Mouse (Mus musculus) neural tube, embryonic 13.5 days (tissue): ENCODE measurements at regions not wholly inside any gene's neighbourhood (a gene's known extent, or its start where the extent isn't known, plus 50 kb on each side); places are given as distances from the start of the nearest gene placed in this dataset.

Experiments used
- ATAC-seq: fragments of 200-750 bp; cut with Nextera tagmentation; 2 replicates; pipeline ENCODE4 v1.8.0; 2017; ENCODE audit warnings: low read depth, mild to moderate bottlenecking, moderate TSS enrichment, moderate library complexity
- H3K27ac ChIP-seq: fragments of 300-500 bp; sonication (generic); replicated peaks from 2 replicates; pipeline ENCODE4 v1.5.1; 2015; ENCODE audit warnings: moderate library complexity, mild to moderate bottlenecking, inconsistent platforms
- H3K27me3 ChIP-seq: fragments of 300-500 bp; sonication (generic); 2 replicates; pipeline ENCODE4 v1.6.1; 2015; ENCODE audit warnings: mild to moderate bottlenecking, inconsistent platforms
- H3K36me3 ChIP-seq: fragments of 300-500 bp; sonication (generic); 2 replicates; pipeline ENCODE4 v1.6.1; 2015; ENCODE audit warnings: mild to moderate bottlenecking, inconsistent platforms
- H3K4me1 ChIP-seq: fragments of 300-500 bp; sonication (generic); replicated peaks from 2 replicates; pipeline ENCODE4 v1.6.1; 2015; ENCODE audit warnings: inconsistent platforms
- H3K4me2 ChIP-seq: fragments of 300-500 bp; sonication (generic); 2 replicates; pipeline ENCODE4 v1.6.1; 2015; ENCODE audit warnings: inconsistent platforms, mild to moderate bottlenecking, moderate library complexity
- H3K4me3 ChIP-seq: fragments of 300-500 bp; sonication (generic); 2 replicates; pipeline ENCODE4 v1.5.1; 2015; ENCODE audit warnings: mild to moderate bottlenecking, inconsistent platforms
- H3K9ac ChIP-seq: fragments of 300-500 bp; sonication (generic); 2 replicates; pipeline ENCODE4 v1.6.1; 2015; ENCODE audit warnings: moderate library complexity, mild to moderate bottlenecking, inconsistent platforms
- H3K9me3 ChIP-seq: fragments of 300-500 bp; sonication (generic); 2 replicates; pipeline ENCODE4 v1.6.1; 2016; ENCODE audit warnings: inconsistent platforms
- WGBS: fragments of 180-500 bp; shearing (Covaris S2); methylation state at CpG from one replicate; pipeline ENCODE4 v1.1.7; 2015; 5-methylcytosine and 5-hydroxymethylcytosine counted together

DNA sequence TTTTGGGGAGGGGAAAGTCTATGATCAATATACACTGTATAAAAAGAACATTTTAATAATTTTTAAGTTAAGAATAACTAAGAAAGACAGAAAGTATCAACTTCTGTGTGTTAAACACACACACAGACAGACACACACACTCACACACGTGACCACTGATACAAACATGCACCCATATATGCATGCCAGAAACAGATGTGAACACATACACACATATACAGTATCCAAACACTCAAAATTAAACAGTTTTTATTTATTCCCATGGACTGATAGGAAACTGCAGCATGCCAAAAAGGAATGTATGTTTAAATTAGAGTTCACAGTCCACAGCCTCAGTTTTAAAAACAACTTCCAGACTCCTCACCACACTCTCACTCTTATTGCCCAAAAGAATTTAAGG, 203.4 kb upstream of the Tbl1x start:
- Histone ChIP-seq H3K27ac (no peak overlapping the region), H3K4me1 (no peaks in the 10 kb centered on the region), H3K27me3 (no peaks in the 10 kb centered on the region), H3K36me3 (no peaks in the 10 kb centered on the region), H3K9me3 (no peaks in the 10 kb centered on the region), H3K4me2 (no peak overlapping the region), H3K4me3 (no peak overlapping the region), H3K9ac (no peak overlapping the region)
- WGBS = 69% methylated on average over 1 of the region's 1 CpGs
- ATAC-seq = no peak

GRCm38 (mm10) chrX:77314384-77314783, 196.4 kb upstream of the Tbl1x start:
- H3K36me3 ChIP-seq = no peaks in the 10 kb centered on the region
- no peaks in the 10 kb centered on the region for H3K9me3 ChIP-seq
- 73% methylated on average over 3 of the region's 3 CpGs for WGBS
- H3K4me1 ChIP-seq = no peaks in the 10 kb centered on the region
- ATAC-seq = no peak
- no peaks in the 10 kb centered on the region for H3K27me3 ChIP-seq
- H3K4me2 ChIP-seq = no peak overlapping the region
- H3K27ac ChIP-seq = no peak overlapping the region
- no peak overlapping the region for H3K4me3 ChIP-seq
- no peak overlapping the region for H3K9ac ChIP-seq

DNA sequence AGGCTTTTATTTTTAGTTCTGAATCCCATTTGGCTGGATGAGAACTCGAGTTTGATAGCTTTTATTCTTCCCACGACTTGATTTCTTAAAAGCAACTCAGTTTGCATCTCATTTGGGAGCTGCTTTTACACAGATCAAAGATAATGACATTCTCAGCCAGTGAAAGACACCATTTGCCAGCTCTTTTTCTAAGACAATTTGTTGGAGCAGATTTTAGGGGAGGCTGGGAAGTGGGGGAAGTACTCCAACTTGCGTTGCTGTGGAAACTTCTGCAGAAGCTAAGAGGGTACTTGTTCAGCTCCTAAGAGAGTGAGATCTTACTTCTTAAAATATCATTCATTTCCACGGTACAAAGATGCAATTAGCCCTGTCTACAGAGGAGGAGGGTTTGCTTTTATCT, 187.2 kb upstream of the Tbl1x start:
- Histone ChIP-seq H3K27ac (no peak overlapping the region), H3K4me1 (no peaks in the 10 kb centered on the region), H3K27me3 (no peaks in the 10 kb centered on the region), H3K9me3 (no peaks in the 10 kb centered on the region), H3K4me2 (no peak overlapping the region), H3K36me3 (no peaks in the 10 kb centered on the region), H3K9ac (no peak overlapping the region), H3K4me3 (no peak overlapping the region)
- WGBS = 37% methylated on average over 4 of the region's 4 CpGs
- no peak for ATAC-seq

DNA sequence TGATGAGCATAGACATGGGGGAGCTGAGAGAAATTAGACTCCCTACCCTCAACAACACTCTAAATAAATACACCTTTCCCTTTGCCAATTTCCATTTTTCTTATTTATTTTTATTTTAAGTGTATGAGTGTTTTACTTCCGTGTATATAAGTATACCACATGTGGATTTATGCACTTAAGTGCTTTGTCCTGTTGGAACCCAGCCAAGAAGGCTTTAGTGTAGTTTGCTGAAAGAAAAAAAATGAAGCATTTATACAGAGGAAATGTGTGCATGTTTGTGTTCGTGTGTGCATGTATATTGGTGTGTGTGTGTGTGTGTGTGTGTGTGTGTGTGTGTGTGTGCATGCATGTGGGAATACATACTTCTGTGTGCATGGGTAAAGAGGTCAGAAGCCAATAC, 157.6 kb upstream of the Tbl1x start:
- Histone ChIP-seq H3K36me3 (no peaks in the 10 kb centered on the region), H3K27ac (no peak overlapping the region), H3K9me3 (no peaks in the 10 kb centered on the region), H3K9ac (no peak overlapping the region), H3K4me2 (no peak overlapping the region), H3K27me3 (no peaks in the 10 kb centered on the region), H3K4me1 (no peaks in the 10 kb centered on the region), H3K4me3 (no peak overlapping the region)
- 45% methylated on average over 2 of the region's 2 CpGs for WGBS
- ATAC-seq = no peak

- Histone ChIP-seq H3K36me3 (no peaks in the 10 kb centered on the region), H3K9me3 (no peaks in the 10 kb centered on the region), H3K27me3 (no peaks in the 10 kb centered on the region), H3K4me3 (no peak overlapping the region), H3K4me2 (no peak overlapping the region), H3K27ac (no peak overlapping the region), H3K9ac (no peak overlapping the region), H3K4me1 (no peaks in the 10 kb centered on the region)
- WGBS = 59% methylated on average over 2 of the region's 2 CpGs
- ATAC-seq = no peak
Observed at GRCm38 (mm10) chrX:77360551-77360950, 150.3 kb upstream of the Tbl1x start.

GRCm38 (mm10) chrX:77361106-77361505, 149.7 kb upstream of the Tbl1x start:
- no peaks in the 10 kb centered on the region for H3K27me3 ChIP-seq
- H3K4me1 ChIP-seq = no peaks in the 10 kb centered on the region
- no peaks in the 10 kb centered on the region for H3K36me3 ChIP-seq
- H3K4me2 ChIP-seq = no peak overlapping the region
- no peaks in the 10 kb centered on the region for H3K9me3 ChIP-seq
- no peak overlapping the region for H3K4me3 ChIP-seq
- H3K27ac ChIP-seq = no peak overlapping the region
- WGBS = 78% methylated on average over 2 of the region's 2 CpGs
- no peak overlapping the region for H3K9ac ChIP-seq
- no peak for ATAC-seq

GRCm38 (mm10) chrX:77363657-77364056, 147.2 kb upstream of the Tbl1x start:
- no peaks in the 10 kb centered on the region for H3K36me3 ChIP-seq
- WGBS = 69% methylated on average over 1 of the region's 1 CpGs
- H3K27ac ChIP-seq = no peak overlapping the region
- no peak overlapping the region for H3K9ac ChIP-seq
- no peak overlapping the region for H3K4me3 ChIP-seq
- H3K27me3 ChIP-seq = no peaks in the 10 kb centered on the region
- H3K4me1 ChIP-seq = no peaks in the 10 kb centered on the region
- no peak overlapping the region for H3K4me2 ChIP-seq
- H3K9me3 ChIP-seq = no peaks in the 10 kb centered on the region
- no peak for ATAC-seq

DNA sequence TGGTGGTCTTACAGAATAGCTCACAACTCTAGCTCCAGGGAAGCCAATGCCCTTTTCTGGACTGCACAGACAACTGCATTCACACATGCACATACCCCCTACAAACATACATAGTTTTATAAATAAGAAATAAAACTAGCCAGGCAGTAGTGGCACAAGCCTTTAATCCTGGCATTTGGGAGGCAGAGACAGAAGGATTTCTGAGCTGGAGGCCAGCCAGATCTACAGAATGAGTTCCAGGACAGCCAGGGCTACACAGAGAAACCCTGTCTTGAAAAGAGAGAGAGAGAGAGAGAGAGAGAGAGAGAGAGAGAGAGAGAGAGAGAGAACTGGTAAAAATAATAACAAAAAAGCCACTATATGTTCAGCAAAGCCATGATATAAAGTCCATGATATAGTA, 143.5 kb upstream of the Tbl1x start:
- H3K36me3 ChIP-seq = no peaks in the 10 kb centered on the region
- no peak overlapping the region for H3K9ac ChIP-seq
- H3K4me2 ChIP-seq = no peak overlapping the region
- no peaks in the 10 kb centered on the region for H3K27me3 ChIP-seq
- no peak overlapping the region for H3K4me3 ChIP-seq
- H3K9me3 ChIP-seq = no peaks in the 10 kb centered on the region
- no peak overlapping the region for H3K27ac ChIP-seq
- no peak for ATAC-seq
- no peaks in the 10 kb centered on the region for H3K4me1 ChIP-seq

DNA sequence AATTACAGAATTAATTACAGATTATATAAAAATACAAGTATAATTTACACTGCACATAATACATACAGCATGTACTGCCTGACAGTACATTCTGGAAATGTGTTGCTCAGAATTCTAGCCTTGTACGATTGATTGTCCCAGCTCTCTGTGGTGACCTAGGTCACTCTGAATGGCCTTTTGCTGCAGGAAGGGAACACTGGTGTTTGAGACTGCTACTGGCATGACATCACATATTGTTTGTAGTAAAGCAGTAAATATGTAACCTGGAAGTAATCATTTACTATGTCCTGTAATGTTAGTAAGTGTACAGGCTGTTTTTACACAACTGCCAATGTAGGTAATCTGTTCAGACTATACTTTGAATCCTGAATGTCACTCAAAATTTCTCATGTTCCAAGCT, 123.5 kb upstream of the Tbl1x start:
- no peak overlapping the region for H3K4me3 ChIP-seq
- no peak overlapping the region for H3K4me2 ChIP-seq
- no peaks in the 10 kb centered on the region for H3K27me3 ChIP-seq
- no peak for ATAC-seq
- H3K4me1 ChIP-seq = no peaks in the 10 kb centered on the region
- no peak overlapping the region for H3K27ac ChIP-seq
- H3K36me3 ChIP-seq = no peaks in the 10 kb centered on the region
- H3K9me3 ChIP-seq = no peaks in the 10 kb centered on the region
- 77% methylated on average over 1 of the region's 1 CpGs for WGBS
- no peak overlapping the region for H3K9ac ChIP-seq

DNA sequence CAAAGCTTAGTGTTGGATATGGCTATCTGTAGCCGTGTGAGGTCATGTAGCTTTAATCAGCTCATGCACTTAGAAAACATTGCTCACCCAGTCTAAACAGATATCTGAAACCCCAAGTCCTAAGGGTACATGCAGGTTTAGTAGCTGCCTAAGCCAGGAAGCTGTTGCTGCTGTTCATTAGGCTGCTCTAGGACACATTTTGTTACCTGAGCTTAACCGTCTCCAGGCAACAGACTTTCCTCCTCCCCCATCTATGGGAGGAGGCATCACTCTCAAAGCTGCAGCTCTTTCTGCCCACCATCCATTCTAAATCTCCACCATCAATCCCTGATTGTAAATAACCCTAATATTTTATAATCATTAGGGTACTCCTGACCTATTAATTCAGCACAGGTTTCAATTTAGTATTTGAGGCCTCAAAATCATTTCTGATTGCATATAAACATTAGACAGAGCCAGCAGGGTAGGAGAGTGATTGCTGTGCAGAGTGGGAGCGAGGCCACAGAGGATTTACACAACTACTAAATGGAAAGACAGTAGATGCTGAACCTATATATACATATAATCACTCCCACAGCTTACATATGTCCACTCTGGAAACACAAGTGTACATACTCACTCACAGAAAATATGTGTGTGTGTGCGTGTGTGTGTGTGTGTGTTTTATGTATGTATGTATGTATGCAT, 118.9 kb upstream of the Tbl1x start:
- Histone ChIP-seq H3K4me3 (no peak overlapping the region), H3K27ac (no peak overlapping the region), H3K36me3 (no peaks in the 10 kb centered on the region), H3K9me3 (no peaks in the 10 kb centered on the region), H3K9ac (no peak overlapping the region), H3K27me3 (no peaks in the 10 kb centered on the region), H3K4me2 (no peak overlapping the region), H3K4me1 (no peaks in the 10 kb centered on the region)
- no peak for ATAC-seq
- WGBS = 72% methylated on average over 4 of the region's 4 CpGs

DNA sequence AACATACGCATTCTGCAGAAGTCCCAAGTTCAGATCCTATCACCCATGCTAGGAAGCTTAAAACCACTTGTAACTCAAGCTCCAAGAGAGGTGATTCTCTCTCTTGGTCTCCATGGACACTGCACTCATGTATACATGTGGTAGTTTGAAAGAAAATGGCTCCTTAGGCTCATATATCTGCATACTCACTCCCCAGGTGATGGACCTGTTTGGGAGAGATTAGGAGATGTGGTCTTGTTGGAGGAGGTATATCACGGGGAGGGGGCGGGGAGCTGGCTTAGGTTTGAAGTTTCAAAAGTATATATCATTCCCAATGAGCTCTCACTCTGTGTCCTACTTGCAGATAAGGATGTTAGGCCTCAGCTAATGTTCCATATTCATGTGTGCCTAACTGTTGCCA, 103.9 kb upstream of the Tbl1x start:
- 92% methylated on average over 3 of the region's 3 CpGs for WGBS
- Histone ChIP-seq H3K4me2 (no peak overlapping the region), H3K27ac (no peak overlapping the region), H3K4me1 (no peaks in the 10 kb centered on the region), H3K27me3 (no peaks in the 10 kb centered on the region), H3K9me3 (no peaks in the 10 kb centered on the region), H3K9ac (no peak overlapping the region), H3K36me3 (no peaks in the 10 kb centered on the region), H3K4me3 (no peak overlapping the region)
- no peak for ATAC-seq

DNA sequence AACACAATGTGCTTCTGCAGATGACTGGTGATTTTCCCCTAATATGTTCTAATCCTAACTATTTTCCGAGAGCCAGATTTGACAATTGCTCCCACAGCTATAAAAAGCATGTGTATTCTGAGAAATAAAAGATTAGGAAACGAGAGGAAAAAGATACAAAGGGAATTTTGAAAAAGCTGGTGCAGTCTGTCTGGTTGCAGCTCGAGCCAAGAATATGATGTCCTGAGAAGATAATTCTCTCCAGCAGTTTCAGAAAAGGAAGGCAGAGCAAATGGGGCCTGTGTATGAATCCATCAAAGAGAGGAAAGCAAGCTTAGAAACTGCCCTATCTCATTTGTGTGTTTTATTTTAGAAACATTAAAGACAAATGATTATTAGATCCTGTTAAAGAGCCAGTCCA, 102.9 kb upstream of the Tbl1x start:
- H3K36me3 ChIP-seq = no peaks in the 10 kb centered on the region
- H3K4me1 ChIP-seq = no peaks in the 10 kb centered on the region
- no peaks in the 10 kb centered on the region for H3K27me3 ChIP-seq
- no peak overlapping the region for H3K27ac ChIP-seq
- 76% methylated on average over 3 of the region's 3 CpGs for WGBS
- H3K9ac ChIP-seq = no peak overlapping the region
- ATAC-seq = no peak
- no peak overlapping the region for H3K4me3 ChIP-seq
- H3K9me3 ChIP-seq = no peaks in the 10 kb centered on the region
- H3K4me2 ChIP-seq = no peak overlapping the region

DNA sequence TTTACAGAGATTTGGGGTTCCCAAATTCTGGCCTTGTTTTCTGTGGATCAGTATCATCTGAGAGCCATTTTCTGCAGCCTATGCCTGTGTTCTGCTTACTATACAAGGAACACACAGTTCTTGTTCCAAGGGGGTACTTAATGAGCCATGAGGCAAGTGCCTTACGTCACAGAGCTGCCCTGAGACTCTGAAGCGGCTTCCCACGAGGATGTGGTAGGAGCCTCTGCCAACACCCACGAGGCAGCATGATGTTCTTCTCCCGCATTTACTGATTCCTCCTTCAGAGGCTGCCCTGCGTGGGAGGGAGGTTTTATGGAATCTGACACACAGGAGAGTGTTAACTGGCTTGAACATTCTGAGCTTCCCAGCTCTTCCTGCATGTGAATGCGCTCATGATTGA, 101.4 kb upstream of the Tbl1x start:
- Histone ChIP-seq H3K4me1 (no peaks in the 10 kb centered on the region), H3K9ac (no peak overlapping the region), H3K9me3 (no peaks in the 10 kb centered on the region), H3K27me3 (no peaks in the 10 kb centered on the region), H3K27ac (no peak overlapping the region), H3K4me2 (no peak overlapping the region), H3K4me3 (no peak overlapping the region), H3K36me3 (no peaks in the 10 kb centered on the region)
- no peak for ATAC-seq
- WGBS = 48% methylated on average over 7 of the region's 7 CpGs
